Mouse (Mus musculus) heart, embryonic 11.5 days (tissue): ENCODE measurements at regions not wholly inside any gene's neighbourhood (a gene's known extent, or its start where the extent isn't known, plus 50 kb on each side); places are given as distances from the start of the nearest gene placed in this dataset.

Source experiments
- ATAC-seq: fragments of 200-750 bp; cut with Nextera tagmentation; replicated peaks from 2 replicates; pipeline ENCODE4 v1.8.0; 2017; ENCODE audit warnings: moderate library complexity; ENCODE audit not compliant: insufficient number of reproducible peaks, low FRiP score, low TSS enrichment
- H3K27ac ChIP-seq: fragments of 300-500 bp; sonication (generic); 2 replicates; pipeline ENCODE4 v1.5.1; 2014; ENCODE audit warnings: mild to moderate bottlenecking, low read depth, low read length
- H3K27me3 ChIP-seq: fragments of 300-500 bp; sonication (generic); 2 replicates; pipeline ENCODE4 v1.6.1; 2014; ENCODE audit warnings: mild to moderate bottlenecking, low read length, mixed read lengths; ENCODE audit not compliant: control insufficient read depth, insufficient read depth
- H3K36me3 ChIP-seq: fragments of 300-500 bp; sonication (generic); 2 replicates; pipeline ENCODE4 v1.6.1; 2014; ENCODE audit warnings: mild to moderate bottlenecking, low read length, moderate library complexity, mixed read lengths; ENCODE audit not compliant: control insufficient read depth, insufficient read depth
- H3K4me1 ChIP-seq: fragments of 300-500 bp; sonication (generic); 2 replicates; pipeline ENCODE4 v1.6.1; 2014; ENCODE audit warnings: low read length; ENCODE audit not compliant: control insufficient read depth, insufficient read depth
- H3K4me2 ChIP-seq: fragments of 300-500 bp; sonication (generic); 2 replicates; pipeline ENCODE4 v1.6.1; 2014; ENCODE audit warnings: mild to moderate bottlenecking, moderate library complexity
- H3K4me3 ChIP-seq: fragments of 300-500 bp; sonication (generic); 2 replicates; pipeline ENCODE4 v1.5.1; 2014; ENCODE audit warnings: low read depth, low read length
- H3K9ac ChIP-seq: fragments of 300-500 bp; sonication (generic); 2 replicates; pipeline ENCODE4 v1.6.1; 2014; ENCODE audit warnings: mild to moderate bottlenecking, low read depth, low read length, moderate library complexity
- H3K9me3 ChIP-seq: fragments of 300-500 bp; sonication (generic); replicated peaks from 2 replicates; pipeline ENCODE4 v1.6.1; 2016; ENCODE audit warnings: low read length; ENCODE audit not compliant: control insufficient read depth
- WGBS: fragments of 180-500 bp; shearing (Covaris S2); extraction: QIAGEN DNeasy Blood & Tissue Kit; methylation state at CpG from one replicate; pipeline ENCODE4 v1.1.7; 2014; ENCODE audit not compliant: insufficient replicate concordance; 5-methylcytosine and 5-hydroxymethylcytosine counted together

DNA sequence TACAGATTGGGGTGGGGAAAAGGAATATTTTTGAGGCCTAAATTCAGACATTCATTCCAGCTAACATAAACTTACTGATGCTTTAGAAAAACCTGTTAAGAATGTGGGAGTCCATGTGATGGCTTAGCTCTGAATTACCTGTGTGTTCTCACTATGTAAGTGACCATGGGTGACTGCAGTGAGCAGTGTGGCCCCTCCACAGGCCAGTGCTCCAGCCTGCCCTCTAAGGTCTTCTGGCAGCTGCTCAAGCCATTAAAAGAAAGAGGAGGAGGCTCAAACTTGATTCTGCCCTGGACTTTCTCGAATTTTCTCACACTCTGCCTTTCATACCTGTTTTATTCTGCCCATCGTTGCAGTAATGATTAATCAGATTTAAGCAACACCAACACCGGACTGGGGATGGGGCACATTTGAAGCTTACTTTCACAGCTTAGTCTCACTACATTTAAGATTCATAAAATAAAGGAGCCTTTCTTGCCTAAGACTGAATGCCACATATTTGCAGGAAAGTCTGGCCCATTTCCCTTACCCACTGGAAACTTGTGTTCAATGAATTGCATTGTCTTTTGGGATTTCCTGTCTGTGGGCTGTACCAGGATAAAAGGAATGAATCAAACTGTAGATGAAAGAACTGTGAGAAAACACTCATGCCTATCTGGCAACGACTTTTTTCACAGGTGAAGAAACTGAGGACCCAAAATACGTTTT lies 220.0 kb downstream of the Mpdz start:
- H3K36me3 ChIP-seq: no peaks in the 10 kb centered on the region
- WGBS: 53% methylated on average over 5 of the region's 5 CpGs
- no peak overlapping the region for H3K4me3 ChIP-seq
- no peaks in the 10 kb centered on the region for H3K9me3 ChIP-seq
- no peaks in the 10 kb centered on the region for H3K27me3 ChIP-seq
- H3K4me2 ChIP-seq: no peak overlapping the region
- H3K9ac ChIP-seq: no peak overlapping the region
- ATAC-seq: no peak
- no peak overlapping the region for H3K27ac ChIP-seq
- no peaks in the 10 kb centered on the region for H3K4me1 ChIP-seq
